Mouse (Mus musculus): ENCODE measurements around the gene Papln.

Papln gene

DNA sequence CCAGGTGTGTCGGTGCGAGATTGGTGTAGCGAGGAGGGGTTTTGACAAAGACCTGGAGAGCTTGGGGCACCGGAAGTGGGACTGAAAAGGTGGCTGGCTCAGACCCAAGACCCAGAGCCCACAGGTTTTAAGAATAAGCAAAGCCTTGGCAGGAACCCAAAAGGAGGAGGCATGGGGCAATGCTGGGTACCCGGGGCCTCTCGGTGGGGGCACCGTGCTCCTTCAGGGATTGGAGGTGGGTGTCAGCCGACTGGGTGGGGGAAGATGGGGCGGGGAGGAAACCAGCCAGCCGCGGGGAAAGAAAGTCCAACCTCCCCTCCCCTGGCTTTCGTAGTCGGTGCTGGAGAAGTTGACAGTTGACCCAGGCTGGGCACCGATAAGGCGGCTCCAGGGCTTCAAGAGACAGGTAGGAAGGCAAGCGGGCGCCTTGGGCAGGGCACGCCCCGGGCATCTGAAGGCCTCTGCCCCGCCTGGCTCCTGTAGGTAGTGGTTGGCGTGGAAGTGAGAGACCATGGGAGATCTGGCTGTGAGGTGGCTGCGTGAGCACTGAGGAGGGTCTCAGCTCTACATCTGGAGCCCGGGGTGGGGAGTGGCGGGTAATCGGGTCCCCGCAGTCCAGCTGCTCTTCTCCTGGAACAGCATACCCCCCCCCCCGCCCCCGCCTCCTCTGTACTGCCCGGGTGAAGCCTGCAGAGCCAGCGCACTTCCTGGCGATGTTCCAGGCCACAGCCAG, at the start of gene Papln:
Papln (plus strand) TSS at position 324 of the 733 bp plus-strand sequence.
- DNase-seq, result peak; percentile 24

DNA sequence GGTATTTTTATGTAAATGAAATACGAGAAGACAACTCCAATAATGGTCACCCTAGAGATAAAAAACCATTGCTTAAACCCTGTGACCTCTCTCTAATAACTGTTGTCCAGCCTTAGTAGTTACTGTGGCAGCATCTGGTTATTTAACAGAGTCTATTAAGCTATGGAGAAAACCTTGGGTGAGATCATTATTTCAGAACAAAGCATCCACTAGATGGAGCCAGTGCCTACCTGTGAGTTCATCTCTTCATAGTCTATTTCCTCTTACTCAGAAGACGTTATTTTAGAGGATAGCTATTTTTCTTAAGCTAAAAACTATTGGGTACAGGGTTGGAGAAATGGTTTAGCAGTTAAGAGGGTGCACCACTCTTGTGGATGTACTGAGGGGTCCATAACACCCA, 49.7 kb upstream of the Papln start:
- no peak for DNase-seq

DNA sequence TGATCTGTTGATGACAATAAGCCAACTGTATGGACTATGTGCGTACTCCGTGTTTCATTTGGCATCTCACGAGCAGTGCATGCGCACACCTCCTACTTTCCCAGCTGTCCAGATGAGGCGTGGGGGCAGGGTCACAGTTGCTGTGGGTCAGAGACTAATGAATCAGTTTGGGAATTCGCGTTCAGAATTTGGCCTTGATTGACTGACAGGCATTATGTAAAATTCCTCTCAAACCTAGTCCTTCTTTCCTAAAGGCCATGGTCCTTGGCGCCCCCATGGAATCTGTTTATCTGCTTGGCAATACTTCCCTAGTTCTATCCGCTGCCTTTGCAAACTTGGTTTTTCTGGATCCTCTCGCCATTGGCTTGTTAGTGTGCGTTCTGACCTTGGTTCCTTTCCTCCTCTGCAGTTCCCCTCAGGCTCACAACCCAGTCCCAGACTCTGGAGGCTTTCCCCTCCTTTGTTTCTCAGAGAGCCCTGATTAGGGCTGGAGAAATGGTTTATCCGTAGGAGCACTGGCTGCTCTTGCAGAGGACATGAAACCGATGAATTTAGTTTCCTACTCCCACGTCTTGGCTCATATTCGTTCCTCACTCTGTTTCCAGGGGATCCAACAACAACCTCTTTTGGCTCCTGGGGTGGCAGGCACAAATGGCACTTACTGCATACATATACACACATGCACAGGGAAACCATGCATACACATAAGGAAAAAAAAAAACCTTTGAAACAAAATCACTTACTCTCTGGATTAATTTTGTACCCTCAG, 46.8 kb upstream of the Papln start:
- no peak for DNase-seq

DNA sequence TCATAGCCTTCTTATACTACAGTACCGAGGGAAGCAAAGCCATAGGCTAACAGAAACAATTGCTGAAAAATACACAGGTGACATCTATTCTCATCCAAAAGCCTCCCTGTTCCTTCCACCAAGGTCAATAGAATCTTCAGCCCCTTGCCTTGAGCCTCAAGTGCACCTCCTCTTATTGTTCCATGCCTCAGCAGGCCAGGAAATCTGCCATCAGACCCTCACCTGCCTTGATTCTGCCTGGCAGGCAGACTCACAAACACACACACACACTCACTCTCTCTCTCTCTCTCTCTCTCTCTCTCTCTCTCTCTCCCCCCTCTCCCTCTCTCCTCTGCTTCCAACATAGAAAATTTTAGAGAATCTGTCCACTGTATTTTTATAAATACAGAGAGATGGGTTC, 44.0 kb upstream of the Papln start:
- no peak for DNase-seq

DNA sequence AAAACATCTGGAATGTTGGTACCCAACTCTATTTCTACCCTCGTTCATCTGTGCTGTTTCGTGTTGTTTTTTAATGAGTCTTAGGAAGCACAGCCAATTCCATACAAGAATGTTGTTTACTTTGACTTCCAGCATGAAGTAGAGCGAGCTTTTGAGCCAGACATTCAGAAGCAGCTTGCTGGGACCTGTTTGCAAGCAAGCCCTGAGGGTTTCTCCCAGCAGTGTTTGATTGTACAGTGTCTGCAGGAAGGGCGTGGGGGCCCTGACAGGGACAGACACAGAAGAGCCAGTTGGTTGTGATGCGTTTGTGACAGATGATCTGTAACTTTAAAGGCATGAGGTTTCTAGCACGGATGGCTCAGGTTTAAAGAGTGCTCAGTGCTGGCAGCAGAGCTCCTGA, 42.2 kb upstream of the Papln start:
- DNase-seq, result no peak

DNA sequence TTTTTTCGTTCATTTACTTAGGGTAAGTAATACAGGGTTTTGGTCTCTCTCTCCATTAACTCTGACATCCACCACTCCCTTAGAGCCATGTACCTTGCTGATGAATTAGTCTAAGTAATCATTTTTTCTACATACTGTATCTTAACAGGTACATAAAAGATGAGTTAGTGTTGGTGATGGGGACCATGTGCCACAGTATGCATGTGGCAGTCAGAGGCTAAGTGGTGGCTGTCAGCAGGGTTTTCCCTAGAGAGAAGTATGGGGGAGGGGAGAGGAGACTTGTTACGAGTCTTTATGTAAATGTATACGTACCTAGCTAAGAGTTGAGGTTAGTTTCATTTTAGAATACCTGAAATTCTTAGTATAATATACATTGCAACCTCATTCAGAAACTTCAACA, 40.4 kb upstream of the Papln start:
- DNase-seq, result no peak

DNA sequence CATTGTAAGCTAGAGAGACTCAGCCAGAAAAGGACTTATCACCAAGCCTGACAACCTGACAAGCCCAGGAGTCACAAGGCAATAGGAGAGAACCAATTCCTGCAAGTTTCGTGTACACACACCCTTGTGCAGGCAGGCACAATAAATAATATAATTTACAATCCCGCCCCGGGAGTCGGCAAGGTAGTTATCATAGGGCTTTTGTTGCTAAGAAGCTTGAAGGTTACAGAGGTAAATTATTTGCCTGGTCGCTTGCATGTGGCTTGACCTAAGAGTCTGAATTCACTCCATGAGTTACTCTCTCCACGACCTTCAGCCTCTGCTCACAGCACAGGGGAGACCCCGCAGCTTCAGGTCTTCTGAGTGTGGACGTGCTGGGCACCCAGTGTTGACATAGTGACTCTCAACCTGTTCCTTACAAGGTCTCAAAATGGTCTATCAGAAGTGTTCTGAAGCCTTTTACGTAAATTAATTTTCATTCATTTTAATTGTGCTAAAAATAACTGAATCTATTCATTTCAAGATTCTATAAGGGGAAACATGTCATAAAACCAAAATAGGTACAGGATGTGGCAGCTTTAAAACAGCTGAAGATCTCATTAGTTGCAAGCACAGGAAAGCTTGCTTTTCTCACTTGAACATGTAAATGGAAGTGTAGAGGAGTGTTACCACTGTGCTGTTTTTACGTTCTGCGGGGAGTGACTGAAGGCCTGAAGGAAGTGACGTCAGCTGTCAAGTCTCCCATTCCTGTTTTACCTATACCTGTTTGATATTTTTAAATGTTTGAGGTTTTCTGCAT, 36.7 kb upstream of the Papln start:
- no peak for DNase-seq

DNA sequence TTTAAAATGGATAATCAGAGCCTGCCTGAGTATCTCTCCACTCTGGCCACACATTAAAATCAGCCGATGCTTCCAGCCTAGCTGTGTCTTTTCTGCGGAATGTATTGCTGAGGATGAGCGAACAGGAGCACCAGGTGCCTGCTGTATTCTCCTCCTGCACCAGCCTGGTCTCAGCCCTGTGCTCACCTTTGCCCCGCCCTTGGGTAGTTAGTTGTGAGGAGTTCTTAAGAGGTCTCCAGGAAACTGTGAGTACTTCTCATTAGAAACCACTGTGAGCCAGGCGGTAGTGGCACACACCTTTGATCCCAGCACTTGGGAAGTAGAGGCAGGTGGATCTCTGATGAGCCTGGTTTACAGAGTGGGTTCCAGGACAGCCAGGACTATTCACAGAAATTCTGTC, 31.2 kb upstream of the Papln start:
- DNase-seq, result no peak

DNA sequence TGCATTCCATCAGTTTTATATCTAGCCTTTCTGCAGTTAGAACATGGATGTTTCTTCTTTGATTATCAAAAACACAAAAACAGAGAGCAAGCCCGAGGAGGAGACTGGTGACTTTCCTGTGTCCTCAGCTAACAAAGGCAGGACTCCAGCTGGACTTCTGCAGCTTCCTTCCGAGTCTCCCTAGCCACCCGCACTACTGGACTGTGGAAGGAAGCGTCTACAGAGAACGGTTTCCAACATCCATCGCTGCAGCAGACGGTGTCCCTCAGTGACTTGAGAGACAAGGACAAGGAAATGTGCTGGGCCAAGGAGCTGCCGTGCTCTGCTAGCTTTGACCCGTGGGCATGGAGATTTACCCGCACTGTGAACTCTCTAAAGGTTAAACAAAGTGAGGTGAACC, 29.4 kb upstream of the Papln start:
- DNase-seq, result no peak

DNA sequence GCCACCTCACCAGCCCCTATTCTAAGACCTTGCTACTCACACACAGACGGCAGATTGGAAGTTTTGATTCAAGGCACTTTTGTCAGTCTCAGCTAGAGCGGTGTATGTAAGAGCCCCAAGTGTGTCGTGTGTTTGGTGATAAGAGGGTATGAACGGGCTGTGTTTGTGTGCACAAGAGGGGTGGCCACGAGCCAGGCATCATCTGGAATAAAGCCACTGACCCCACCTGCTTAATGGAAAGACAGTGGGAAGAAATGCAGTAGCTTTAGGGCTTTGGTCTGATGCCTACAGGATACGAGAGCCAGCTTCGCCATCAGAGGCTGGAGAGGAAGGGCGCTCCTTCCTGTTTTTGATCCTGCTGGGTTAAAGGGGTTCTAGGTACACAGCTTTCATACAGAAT, 27.2 kb upstream of the Papln start:
- no peak for DNase-seq

DNA sequence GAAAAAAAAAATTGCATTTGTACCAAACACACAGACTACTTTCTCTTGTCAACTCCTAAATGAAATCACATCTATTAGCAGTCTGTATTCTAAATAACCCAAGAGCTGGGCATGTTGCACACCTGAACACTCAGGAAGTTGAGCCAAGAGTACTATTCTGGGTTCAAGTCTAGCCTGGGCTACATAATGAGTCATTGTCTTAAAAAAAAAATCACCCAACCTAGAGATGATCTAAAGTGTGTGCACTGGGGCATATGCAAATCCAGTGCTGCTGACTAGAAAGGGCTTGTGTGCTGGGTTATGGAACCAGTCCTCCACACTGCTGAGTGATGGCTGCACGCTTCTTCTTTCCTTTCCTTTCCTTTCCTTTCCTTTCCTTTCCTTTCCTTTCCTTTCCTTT, 24.8 kb upstream of the Papln start:
- DNase-seq, result no peak

DNA sequence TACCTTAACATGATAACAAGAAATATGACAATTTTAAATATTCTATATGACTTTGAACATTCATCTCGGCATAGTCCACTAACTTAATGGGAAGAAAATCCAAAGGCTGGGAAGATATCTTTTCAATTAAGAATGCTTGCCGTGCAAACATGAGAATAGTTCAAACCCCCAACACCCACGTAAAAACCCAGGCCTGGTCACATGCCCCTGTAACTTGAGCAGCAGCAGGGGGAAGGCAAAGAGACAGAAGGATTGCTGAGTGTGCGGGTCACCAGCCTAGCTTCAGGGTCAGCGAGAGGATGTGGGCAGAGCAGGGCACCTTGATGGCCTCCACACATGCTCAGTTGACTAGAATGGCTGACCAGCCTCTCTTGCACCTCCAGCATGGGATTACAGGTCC, 21.7 kb upstream of the Papln start:
- no peak for DNase-seq

DNA sequence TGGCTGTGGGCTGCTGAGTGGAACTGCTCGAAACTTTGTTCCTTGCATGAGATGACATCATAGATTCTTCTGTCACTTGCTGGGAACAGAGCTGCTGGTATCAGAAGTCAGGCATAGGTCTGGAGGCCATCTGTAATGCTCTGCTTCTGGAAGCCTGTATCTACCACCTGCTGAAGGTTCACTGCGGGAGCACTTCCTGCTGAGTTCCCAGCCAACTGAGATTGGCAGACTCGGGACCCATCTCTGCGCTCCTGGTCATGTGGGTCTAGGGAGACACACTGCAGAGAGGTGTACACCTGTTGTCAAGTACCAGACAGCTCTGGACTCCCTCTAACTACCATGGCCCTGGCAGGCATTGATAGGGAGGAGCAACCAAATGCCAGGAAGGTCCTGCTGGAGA, 20.6 kb upstream of the Papln start:
- DNase-seq, result no peak

DNA sequence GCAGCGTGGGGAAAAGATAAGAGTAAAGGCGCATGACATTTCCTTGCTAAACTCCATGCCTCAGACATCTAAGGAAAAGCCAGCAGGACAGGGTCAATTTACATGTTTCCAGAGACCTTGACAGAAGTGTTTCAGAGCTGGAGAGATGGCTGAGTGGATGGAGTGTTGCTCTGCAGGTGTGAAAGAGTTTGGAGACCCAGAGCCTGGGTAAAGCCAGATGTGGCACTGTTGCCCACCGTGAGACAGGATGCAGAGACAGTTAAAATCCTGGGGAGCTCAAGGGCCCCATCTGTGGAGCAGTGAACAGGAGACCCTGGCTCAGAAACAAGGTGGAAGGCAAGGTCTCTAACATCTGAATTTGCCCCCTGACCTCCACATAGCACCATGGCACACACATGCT, 19.7 kb upstream of the Papln start:
- no peak for DNase-seq

DNA sequence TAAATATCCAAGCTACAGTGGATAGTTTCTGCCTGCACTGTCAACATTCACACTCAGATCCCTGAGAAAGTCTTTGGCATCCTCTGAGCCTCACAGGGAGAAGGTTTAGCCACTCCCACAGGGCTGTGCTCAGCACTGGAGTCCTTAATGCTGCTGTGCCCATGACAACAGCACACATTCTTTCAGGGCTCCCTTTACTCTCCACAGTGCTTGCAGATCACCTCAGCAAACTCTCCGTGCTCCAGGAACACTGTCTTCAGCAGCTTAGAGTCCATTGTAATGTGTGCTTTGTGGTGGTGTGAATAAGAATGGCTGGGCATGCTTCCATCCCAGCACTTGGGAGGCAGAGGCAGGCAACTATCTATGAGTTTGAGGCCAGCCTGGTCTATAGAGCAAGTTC, 14.2 kb upstream of the Papln start:
- no peak for DNase-seq

DNA sequence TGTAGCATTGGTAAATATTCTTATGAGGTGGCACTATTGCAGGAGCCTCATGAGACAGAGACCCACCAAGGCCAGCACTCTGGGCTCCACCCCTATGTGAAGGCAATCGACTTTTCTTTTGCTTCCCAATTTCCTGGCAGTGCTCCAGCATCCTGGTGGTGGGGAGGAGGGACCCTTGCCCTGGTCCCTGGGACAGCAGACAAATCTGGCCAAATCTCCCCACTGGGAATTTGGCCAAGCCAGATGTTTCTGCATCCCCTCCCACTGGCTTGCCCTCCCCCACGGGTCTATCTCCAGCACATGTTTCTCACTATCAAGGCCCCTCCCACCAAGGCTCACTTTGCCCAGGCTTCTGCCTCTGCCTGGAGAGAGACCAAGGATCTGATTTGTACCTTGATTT, 10.9 kb upstream of the Papln start:
- peak; percentile 36 for DNase-seq

DNA sequence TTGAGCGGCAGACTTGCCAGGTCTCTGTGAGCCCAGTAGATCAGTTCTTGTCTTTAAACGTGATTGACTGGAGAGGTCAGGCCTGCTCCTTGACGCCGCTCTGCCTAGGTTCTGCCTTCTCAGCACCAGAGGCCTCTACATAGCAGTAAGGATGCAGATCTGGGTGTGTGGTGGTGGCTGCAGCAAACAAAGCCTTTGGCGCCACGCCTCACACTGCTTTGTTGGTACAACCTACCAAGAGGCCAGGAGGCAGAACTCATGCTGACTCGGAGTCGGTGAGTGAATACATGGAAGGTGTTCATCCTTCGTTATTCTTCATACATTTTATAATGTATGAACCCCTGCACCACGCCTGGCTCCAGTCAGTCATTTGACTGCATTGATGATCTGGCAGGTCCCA, 4.7 kb upstream of the Papln start:
- DNase-seq, result no peak

DNA sequence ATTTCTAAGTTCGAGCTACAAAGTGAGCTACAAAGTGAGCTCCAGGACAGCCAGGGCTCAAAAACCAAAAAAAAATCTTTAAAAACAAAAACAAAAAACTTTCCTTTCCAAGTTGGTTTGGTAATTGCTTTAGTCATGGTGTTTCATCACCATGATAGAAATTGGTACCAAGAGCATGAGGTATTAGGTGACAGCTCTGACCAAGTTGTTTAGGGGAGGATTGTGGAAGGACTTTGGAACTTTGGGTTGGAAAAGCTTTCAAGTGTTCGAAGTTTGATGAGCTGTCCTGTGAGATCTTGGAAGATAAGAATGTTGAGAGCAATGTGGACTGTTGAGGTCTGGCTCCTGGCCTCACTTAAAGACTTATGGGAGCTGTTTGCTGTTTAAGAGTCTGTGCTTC, 3.2 kb upstream of the Papln start:
- DNase-seq, result no peak

DNA sequence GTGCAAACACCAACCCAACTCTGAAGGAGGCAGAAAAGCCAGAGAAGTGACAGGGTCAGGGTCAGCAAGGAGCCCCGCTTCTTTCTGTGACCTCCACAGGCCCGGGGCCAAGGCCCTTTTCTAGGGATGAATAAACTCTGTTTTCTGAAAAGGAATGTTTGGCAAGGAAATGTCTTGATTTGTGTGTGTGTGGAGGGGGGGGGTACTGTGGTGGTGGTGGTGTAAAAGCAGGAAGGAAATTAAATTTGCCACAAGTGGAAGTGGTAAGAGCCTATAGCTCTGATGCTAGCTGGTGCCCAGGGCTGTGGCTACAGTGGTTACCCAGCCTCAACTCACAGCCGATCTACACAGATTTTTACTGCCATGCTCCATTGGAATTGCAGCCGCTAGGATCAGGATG, 728 bp upstream of the Papln start:
- no peak for DNase-seq

DNA sequence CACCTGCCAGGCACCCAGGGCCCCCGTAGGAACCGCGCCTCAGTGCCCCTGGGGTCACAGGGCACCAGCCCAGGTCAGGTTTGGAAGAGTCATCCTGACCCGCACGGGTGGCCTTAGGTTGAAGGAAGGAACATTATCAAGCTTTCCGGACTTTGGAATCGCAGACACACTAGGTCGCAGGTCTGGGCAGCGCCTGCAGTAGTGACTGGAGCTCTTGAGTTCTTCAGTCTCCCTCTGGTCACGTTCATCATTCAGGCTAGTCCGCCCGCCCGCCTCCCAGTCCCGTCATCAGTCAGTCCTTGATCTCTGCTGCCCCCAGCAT, 571 bp downstream of the Papln start:
- no peak for DNase-seq

DNA sequence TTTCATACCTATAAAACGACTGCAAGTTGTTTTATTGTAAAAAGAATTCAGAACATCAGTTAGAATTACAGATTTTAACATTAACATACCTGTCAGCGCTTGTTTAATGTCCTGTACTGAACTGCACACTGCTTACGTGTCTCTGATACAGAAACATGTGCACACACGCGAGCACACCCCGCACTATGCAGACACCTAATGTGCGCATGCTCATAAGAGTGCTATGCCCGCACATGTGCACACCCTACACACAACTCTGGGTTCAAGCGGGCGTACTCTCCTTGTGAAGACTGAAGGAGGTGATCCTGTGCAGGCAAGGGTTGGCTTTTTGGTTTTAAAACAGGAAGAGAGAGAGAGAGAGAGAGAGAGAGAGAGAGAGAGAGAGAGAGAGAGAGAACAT, 1.1 kb downstream of the Papln start:
- no peak for DNase-seq

DNA sequence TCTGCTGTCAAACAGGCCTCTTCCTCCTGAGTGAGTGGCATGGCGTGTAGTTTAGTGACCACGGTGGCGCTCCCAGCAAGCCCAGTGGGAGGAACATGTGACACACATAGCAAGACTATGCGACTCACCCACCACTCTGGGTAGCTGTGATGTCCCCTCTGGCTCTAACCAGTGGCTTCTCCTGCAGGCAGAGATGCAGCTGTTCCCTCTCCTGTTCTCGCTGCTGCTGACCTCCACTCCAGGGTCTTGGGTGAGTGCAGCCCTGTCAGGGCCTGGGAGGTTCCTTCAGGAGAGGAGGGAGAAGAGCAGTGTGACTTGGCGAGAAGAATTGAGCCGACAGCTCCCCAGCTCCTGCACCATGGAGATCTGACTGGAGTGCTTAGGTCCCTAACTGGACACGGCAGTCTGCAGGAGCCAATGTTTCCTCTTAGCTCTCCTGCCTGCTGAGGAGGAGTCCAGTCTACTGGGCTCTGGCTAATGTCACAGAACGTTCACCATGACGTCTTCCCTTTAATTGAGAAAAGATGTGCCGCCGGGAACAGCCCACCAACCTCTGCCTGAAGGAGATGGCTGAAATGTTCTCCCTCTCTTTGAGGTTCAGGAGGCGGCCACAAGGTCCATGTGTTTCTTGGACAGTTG, 2.6 kb downstream of the Papln start:
- no peak for DNase-seq

DNA sequence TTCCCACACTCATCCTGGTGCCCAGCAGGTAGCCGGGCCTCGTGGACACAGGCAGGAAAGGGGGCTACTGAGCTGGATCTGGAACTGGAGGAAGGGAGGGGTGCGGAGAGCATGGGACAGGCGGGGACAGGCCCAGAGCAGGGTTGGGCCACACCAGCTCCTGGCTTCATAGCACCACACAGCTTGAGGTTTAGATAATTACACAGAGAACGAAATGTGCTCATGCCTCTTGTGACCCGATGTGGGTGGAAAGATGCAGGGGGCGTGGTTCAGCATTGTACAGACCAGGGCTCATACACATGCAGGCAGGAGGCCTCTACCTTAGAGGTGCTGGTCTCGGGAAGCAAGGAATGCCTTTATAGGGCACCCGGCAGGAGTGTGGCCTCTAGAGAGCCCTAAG, 4.4 kb downstream of the Papln start:
- DNase-seq, result no peak

Measured in liver (tissue).